Mouse (Mus musculus) G1E (cell line): ENCODE measurements at regions not wholly inside any gene's neighbourhood (a gene's known extent, or its start where the extent isn't known, plus 50 kb on each side); places are given as distances from the start of the nearest gene placed in this dataset.

Experiments
- CTCF ChIP-seq: IDR thresholded peaks from 2 replicates; pipeline ENCODE4 v1.5.1; 2012; ENCODE audit warnings: low read depth, low read length, inconsistent platforms, mixed read lengths
- POLR2AphosphoS5 ChIP-seq: IDR thresholded peaks from 2 replicates; pipeline ENCODE4 v1.6.1; 2012; ENCODE audit warnings: low read depth, low read length, inconsistent platforms; ENCODE audit not compliant: insufficient replicate concordance

- no peak for TF ChIP-seq POLR2AphosphoS5
- no peak for TF ChIP-seq CTCF
Measured at GRCm38 (mm10) chr1:125176124-125176937, 259.2 kb downstream of the Actr3 start.
